Mouse (Mus musculus): ENCODE measurements at regions not wholly inside any gene's neighbourhood (a gene's known extent, or its start where the extent isn't known, plus 50 kb on each side); places are given as distances from the start of the nearest gene placed in this dataset.

GRCm38 (mm10) chr9:67698796-67699195 is 60.4 kb upstream of the C2cd4b start:
- no peak for DNase-seq (ENCODE audit: low read depth)

- no peak for DNase-seq (ENCODE audit: low read depth)
Observed at GRCm38 (mm10) chr9:67699846-67700579, 59.2 kb upstream of the C2cd4b start.

GRCm38 (mm10) chr9:67708246-67708960 is 50.8 kb upstream of the C2cd4b start:
- DNase-seq (ENCODE audit: low read depth), result no peak
